Mouse (Mus musculus): Measurements from ENCODE around the gene F830045P16Rik.
A peak's percentile ranks its signal among the peaks of the same experiment; 100 is the strongest.
"Not testable (repeated sequence)": the region's sequence is repeated elsewhere in the genome, so short reads cannot be mapped to it uniquely, and the experiment has no call there.

F830045P16Rik gene

DNA sequence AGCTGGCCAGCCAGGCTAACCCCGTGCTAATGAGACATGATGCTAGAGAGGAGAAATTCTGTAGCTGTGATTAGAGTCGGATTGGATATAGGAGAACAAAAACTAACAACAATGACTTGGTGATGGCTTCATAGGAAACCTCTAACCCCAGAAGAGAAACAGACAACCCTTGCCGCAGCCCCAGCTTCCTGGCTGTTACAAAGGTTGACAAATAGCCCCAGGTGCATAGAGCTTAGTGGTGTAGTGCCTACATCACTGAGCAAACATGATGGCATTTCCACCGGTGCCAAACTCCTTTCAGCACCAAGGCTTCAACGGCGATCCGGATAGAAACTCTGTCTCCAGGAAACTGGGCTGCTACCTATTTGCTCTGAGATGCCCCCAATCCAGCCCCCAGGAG lies 9.2 kb upstream of the F830045P16Rik start:
- no peak for DNase-seq (ENCODE audit: low spot score in 2 of 2)

DNA sequence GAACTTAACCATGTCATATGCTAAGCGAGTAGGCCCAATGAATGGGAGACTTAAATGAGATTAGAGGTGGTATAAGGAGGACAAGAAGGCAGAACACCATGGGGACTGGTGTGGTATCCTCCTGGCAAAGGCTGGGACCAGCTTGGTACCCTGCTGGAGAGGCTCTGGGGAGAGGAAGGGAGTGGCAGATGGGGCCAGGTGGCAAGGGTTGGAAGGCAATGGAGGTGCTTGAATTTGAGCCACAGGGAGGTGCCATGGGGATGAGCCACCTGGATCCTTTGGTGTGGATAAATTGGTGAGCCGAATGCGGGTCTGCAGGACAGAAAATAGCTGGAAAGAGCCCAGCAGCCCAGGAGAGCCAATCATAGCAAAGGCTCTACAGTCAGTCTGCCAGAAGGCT lies 8.5 kb upstream of the F830045P16Rik start:
- no peak for DNase-seq (ENCODE audit: low spot score in 2 of 2)

DNA sequence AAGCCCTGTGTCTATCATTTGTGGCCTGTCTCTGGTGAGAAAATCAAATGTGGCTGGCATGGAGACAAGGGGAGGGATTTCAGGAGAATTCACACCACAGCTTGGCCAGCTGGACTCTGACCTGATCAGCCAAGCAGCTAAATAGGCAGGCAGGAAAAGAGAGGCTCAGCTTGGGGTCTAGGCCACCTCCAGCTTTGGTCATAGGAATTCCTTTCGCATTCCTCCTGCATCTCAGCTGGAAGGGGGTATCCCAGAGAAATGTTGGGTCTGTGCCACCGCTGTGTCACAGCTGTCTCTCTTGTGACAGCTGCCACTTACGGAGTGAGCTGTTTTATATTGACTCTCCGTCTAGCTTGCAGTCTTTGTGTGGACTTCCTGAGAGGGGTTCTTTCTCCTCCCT lies 8.0 kb upstream of the F830045P16Rik start:
- no peak for DNase-seq (ENCODE audit: low spot score in 2 of 2)

DNA sequence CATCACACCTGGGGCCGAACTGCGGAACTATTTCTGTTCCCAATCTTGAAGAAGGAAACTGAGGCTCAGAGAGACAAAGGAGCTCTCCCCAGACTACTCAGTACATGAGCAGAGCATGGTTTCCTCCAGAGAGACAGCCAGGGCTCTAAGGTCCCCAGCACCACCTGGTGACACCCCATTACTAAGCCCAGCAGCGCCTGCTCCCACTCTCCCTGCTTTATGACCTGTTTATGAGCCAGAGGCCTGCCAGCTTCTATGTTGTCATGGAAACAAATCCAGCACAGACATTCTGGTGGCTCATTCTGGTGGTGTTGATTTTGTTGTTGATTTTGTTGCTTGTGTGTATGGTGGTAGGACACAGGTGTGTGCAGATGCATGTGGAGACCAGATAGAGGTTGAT lies 3.6 kb upstream of the F830045P16Rik start:
- DNase-seq (ENCODE audit: low spot score in 2 of 2) = no peak

DNA sequence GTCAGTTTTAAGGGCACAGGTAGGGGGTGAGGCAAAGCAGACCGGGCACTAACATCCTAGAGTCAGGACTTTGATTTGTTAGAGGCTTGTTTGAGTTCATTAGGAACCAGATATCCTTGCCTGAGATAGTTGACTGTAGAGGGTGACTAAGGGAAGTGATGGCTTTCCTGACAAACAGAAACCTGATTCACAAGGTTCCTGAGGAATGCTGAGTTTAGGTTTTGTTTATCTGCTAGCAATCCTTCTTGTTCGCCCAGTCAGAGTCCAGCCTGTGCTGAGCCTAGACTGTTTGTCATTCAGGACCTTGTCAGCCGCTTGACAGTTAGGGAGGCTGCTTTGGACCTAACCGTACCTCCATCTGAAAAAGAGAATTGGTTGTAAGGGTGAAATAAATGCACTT lies 2.8 kb upstream of the F830045P16Rik start:
- no peak for DNase-seq (ENCODE audit: low spot score in 2 of 2)

DNA sequence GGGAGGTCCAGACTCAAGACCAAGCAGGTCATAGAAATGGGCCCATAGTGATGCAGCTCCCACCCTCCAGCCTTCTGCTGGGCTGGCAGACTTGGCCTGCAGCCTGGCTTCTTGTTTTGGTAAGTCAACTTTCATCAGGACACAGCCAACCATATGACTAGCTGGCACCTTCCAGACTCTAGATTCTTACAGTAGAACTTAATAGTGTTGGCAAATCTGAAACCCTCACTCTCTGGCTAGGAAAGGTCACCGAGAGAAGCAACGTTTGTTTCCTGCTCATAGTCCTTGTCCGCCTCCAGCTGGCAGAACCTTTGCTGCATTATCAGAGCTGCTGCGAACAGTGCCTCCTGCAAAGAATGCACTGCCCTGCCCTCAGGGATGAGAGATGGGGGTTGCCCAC lies 1.5 kb upstream of the F830045P16Rik start:
- no peak for DNase-seq (ENCODE audit: low spot score in 2 of 2)

DNA sequence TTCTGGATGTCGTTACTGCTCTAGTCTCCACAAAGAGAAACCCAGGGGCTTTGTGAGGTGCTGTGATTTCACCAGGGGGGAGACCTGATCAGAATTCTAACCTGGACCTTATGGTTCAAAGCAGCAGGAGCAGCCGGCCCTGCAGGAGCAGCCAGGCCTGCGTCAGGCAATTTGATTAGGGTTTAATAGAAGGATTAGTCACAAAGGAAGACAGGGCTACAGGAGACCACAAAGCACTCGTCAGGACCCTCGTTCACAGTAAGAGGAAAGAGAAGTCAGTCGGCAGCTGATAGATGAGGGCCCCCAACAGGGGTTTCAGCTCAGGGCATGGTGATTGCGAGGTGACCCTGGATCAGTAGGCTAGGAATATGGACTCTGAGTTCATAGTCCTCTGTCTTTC lies 958 bp upstream of the F830045P16Rik start:
- DNase-seq (ENCODE audit: low spot score in 2 of 2) = no peak

DNA sequence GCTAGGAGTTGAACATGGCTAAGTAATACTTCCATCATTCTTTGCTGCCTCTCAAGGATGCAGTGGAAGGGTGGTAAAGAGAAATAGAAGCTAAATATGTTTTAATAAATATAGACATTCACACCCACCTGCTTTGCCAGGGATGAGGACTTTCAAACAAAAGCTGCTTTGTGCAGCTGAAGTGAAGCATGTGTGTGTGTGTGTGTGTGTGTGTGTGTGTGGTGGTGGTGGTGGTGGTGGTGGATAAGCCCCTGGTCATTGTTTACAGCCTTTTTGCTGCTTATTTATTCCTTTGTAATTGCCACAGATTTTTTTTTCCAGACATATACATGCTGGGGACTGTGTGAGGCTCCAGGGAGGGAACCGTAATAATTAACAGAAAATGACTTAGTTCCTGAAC lies 524 bp upstream of the F830045P16Rik start:
- no peak for DNase-seq (ENCODE audit: low spot score in 2 of 2)

DNA sequence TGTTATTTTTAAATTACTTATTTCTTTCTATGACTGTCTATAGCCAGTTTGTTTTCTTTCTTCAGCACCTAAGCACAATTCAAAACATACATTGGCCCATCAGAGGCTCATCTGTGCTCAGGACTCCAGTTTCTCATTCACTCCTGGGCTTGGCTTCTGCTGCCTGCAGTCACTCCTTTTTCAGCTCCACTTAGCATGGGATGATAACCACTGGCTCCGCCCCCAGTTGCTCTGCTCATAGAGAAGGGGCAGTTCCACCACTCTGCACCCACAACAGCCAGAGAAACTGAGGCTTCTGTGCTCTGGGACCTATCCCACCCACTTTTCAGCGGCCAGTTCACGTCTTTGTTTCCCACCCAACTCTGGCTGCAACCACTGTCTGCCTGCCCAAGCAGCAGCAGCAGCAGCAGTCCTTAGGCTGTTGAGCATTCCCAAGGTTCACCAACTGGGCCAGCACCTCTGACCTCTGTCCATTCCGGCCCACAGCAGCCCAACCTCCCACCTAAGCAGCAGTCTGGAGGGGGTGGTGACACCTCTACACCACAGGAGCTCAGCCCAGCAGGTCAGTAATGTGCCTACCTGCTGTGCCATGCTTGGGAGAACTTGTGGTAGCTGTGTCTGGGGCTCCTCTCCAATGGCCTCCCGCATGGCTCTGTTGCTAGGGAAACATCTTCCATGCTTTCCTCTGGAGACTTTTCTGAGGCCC lies 1.4 kb downstream of the F830045P16Rik start:
- DNase-seq (ENCODE audit: low spot score in 2 of 2) = no peak

DNA sequence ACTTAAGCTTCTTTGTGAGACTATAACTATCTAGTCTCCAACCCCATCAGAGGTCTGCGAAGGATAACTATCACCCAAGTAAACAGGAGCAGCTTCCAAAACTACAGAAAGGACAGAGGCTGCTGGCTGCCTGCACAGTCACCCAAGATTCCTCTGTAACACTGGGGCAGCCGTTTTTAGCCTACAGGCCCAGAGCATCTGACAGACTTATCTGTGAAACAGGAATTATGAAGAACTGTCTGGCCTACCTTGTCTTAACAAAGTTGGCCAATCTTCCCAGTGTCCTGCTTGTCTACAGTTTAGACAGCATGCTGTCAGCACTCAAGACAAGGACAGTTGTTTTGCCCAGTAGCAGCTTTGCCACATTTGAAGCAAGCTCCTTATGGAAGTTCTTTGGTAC lies 4.5 kb downstream of the F830045P16Rik start:
- no peak for DNase-seq (ENCODE audit: low spot score in 2 of 2)

DNA sequence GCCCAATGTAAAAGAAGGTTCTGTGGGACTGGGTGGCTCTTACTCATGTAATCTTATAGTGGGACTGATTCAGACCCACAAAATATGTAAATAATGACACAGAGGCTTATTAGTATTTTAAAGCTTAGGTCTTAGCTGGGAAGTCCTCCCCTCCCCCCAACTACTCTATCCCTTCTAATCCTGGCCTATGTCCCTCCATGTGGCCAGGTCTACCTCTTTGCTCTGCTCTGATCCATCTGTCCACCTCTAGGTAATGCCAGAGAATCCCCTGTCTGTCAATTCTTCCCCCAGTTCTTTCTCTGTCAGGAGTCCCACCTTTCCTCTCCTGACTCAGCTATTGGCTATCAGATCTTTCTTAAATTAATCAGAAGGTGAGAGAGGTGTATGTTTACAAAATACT lies 5.3 kb downstream of the F830045P16Rik start:
- no peak for DNase-seq (ENCODE audit: low spot score in 2 of 2)

DNA sequence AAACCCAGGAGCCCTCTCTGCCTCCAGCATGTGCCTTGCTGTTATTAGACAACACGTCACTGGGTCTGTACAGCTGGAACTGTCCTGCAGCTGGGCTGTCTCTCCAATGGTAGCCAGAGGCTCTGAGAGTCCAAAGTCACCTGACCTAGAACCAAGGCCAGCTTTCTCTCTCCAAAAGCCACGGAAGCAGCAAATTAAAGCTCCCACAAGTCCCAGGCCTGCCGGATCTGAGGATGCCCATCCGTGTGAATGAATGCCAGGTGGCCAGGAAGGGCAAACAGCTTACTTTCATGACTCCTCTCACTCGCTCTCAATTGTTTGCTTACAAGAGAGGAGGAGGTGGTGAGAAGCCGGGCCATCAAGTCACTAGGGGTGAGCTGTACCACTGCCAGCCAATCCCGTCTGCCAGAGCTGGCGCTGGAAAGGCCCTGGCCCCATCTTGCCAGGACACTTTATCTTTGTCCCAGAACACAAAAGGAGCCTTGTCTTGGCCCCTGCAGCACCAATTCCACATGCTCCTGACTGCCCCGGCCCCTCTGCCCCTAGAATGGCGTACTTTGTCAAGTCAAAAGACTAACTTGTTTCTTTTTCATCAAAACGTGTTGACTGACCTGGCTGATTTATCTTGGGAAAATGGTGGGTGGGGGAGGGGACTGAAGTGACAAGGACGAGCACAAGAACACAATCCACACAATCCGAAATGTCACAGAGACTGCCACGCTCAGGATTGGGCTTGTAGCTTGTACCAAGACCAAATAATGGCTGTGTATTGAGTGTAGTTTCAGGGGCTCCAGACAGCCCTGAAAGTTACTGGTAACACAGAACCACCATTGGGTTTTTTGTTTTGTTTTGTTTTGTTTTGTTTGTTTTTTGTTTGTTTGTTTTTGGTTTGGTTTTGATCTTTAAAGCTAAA lies 6.8 kb downstream of the F830045P16Rik start:
- no peak for DNase-seq (ENCODE audit: low spot score in 2 of 2)

DNA sequence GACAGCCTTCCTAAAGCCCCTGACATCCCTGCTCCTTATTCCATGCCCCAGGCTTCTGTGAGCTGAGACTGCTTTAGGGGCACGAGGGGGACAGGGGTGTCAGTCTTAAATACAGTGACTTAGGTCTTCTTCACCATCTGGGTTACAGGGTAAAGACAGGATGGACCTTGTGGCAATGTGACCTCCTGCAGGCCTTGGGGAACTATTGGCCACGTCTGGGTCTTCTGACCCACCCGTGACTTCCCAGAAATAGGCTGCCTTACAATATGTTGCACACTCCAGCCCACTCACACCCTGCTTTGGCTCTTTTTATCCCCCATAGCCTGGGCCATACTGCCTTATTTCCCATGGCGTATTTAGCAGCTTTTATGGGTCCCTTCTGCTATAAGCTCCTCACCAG lies 8.5 kb downstream of the F830045P16Rik start:
- no peak for DNase-seq (ENCODE audit: low spot score in 2 of 2)

DNA sequence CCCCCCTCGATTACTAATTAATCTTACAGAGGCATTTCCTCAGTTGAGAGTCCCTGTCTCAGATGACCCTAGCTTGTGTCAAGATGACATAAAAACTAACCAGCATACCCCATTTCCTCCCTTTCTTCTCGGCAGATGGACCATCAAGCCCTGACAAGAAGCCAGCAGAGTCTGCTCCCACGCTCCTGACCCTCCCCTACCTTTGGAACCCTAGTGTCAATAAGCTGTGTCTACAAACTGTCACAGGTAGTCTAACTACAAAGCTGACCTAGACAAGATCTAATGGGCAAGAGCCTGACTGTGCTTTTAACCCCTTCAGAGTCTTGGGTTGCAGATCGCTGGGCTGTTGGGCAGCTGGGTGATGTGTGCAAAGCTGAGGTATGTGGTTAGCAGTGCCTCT lies 10.1 kb downstream of the F830045P16Rik start:
- DNase-seq (ENCODE audit: low spot score in 2 of 2) = no peak

DNA sequence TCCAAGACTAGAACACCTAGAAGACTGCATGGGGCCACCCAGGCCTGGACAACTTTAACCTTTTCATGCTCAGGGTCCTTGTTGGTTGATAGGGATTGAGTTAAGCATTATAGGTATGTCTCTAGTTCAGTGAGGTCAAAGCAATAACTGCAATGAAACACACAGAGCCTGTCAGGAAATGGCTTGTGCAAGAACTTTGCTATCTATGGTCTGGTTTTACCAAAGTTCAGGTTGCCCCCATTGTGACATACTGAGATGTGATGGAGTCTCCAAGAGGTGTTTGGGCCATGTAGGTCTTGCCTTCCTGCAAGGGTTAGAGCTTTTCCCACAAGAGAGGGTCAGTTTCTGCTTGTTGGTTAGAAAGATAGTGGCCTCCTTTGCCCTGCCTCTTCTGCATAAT lies 10.8 kb downstream of the F830045P16Rik start:
- no peak for DNase-seq (ENCODE audit: low spot score in 2 of 2)

DNA sequence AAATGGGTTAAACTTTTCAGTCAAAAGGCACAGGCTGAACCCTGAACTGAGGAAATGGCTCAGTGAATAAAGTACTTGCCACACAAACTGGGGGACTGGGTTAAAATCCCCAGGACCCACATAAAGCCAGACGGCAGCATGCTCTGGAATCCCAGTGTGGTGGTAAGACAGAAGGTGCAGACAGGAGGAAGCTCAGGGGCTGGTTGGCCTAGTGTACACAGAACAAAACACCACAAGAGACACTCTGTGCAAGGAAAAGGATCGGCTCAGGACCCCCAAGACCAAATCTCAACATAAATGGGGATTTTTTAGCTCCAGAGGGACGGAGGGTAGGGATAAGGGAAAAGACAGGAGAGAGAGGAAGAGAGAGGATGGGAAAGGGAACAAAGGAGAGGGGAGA lies 17.9 kb downstream of the F830045P16Rik start:
- DNase-seq (ENCODE audit: low spot score in 2 of 2) = no peak

DNA sequence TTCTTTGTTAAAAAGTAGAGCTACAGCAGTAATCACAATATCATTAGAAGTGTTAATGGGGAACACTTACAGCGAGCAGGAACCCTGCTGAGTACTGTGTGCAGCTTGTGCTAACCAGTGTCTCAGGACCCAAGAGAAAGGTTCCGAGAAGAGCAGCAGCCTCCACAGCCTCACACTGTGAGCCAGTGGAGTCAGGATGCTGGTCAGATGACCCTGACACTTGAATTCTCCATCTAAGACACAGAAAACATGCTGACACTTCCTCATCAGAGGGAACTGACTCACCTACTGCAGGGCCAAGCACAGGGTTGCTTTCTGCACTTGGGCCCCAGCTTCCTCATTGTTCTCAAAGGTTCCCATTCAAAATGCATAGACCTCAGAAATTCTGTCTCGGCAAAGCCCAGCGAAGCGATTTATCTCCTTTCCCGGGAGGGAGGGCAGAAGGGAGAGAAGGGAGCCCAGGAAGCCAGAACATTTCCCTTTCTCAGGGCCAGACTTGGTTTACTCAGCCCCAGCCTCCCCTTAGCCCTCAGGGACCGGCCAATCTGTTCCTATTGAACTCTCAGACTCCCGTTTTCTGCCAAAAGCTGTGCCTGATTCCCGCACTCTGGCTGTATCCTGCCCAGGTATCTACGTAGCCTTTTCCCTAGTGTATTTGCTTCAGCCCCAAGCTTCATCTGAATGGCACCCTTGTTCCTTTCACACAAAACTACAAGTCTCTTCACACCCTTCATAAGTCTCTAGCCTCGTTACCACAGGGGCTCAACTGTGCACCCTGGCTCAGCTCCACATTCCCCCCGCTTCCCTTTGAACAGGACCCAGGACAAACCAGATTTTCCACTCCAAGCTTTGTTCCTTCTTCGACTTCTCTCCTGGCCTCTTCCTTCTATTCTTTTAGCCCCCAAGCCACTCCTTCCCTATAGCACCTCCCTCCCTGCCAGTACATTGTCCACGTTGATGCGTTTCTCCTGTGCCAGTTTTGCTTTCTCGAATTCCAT lies 21.2 kb downstream of the F830045P16Rik start:
- DNase-seq (ENCODE audit: low spot score in 2 of 2) = peak; percentile 64 to 66

DNA sequence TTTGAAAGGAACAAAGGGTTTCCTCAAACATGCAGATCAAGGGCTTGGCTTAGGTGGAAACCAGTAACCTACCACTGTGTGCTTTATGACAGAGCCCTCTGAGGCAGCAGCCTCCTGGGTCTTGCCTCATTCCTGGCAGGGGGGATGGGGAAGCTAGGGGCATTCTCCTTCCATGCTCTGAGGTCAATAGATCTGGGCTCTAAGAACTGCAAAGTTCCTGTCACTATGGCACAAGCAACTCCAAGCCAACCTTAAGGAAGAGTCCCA lies 22.1 kb downstream of the F830045P16Rik start:
- DNase-seq (ENCODE audit: low spot score in 2 of 2) = no peak

DNA sequence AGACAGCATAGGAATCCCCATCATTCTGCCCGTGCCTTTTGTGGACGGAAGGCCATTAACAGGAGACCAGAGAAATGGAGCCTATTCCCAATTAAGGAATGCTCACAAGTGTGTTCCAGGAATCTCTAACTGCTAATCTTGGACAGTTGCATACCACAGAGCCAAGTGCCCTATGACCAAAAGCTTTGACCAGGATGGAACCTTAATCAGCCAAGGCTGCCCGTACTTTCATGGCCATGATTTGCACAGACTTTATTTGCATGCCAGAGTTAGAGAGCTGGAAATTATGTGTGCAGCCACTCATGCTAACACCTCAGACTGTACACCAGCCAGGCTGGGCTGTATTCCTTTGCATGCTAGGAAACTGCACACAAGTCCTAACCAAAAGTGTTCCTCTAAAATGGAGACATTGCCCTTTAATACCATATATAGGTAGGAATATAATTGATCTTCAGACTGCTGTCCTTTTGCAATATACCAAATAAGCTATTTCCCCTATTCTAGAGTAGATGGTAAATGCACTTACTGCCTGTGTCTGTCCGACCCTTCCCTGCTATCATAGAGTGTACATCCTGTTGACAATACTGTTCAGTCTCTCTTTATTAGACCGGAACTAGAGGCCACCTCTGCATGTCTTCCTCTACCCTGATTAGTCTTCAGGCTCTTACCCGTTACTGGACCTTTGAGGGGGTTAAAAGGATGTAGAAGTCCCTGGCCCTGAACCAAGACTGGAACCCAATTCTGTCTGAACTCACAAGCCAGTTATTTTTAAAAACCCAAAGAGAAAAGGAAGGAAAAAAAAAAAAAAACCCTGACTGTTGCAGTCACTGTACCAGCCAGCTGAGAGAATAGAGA lies 22.6 kb downstream of the F830045P16Rik start:
- DNase-seq (ENCODE audit: low spot score in 2 of 2) = peak; percentile 46 to 50

DNA sequence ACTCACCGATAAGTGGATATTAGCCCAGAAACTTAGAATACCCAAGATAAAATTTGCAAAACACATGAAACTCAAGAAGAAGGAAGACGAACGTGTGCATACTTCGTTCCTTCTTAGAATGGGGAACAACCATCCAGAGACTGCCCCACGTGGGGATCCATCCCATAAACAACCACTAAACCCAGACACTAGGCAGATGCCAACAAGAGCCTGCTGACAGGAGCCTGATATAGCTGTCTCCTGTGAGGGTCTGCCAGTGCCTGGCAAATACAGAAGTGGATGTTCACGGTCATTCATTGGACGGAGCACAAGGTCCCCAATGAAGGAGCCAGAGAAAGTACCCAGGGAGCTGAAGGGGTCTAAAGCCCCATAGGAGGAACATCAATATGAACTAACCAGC lies 24.3 kb downstream of the F830045P16Rik start:
- DNase-seq (ENCODE audit: low spot score in 2 of 2) = not testable (repeated sequence)

DNA sequence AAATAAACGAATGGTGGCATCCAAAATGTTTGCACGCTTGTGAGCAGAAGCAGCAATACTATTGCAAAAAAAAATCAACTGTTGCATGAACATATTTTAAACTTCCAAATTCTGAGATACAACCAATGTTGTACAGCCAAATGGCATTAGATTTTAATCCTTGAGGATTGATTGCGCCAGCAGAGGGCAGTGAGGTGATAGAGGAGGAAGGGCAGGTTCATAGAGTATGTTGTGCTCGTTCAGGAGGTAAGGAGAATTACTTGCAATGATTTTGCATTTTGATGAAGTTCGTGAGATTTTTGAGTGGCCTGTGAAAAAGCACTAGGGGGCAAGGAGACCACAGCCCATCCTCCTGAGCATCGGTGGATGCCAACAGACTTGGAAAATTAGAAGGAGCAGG lies 33.8 kb downstream of the F830045P16Rik start:
- peak; percentile 57 to 66 for DNase-seq (ENCODE audit: low spot score in 2 of 2)
